Mouse (Mus musculus): Measurements from ENCODE around the gene Trmt13.

GRCm38 (mm10) chr3:116547430-116547829, 67.0 kb downstream of the Trmt13 start:
- no peak for TF ChIP-seq CTCF (IDR thresholded peaks at IDR 0.05; ENCODE audit: low read depth)
- TF ChIP-seq EP300 (optimal IDR thresholded peaks at IDR 0.05), result no peak

All from stomach, postnatal 0 days (tissue).